Mouse (Mus musculus) stomach, postnatal 0 days (tissue): ENCODE measurements at regions not wholly inside any gene's neighbourhood (a gene's known extent, or its start where the extent isn't known, plus 50 kb on each side); places are given as distances from the start of the nearest gene placed in this dataset.

ENCODE experiments used
- CTCF ChIP-seq: IDR thresholded peaks from 2 replicates; pipeline ENCODE4 v1.5.1; 2016; ENCODE audit warnings: antibody characterized with exemption, low read depth, mild to moderate bottlenecking, moderate library complexity
- EP300 ChIP-seq: optimal IDR thresholded peaks from 2 replicates; pipeline ENCODE3; 2016; ENCODE audit warnings: antibody characterized with exemption

GRCm38 (mm10) chr16:87248501-87249030 is 105.4 kb upstream of the N6amt1 start:
- TF ChIP-seq CTCF = peak; percentile 77
- no peak for TF ChIP-seq EP300
